Mouse (Mus musculus): ENCODE results near the gene Hpd. TPM values are rescaled to one million over a fixed set of nuclear protein-coding genes. Genes with fewer than 3 reads are reported as not detected.

Hpd gene
- total RNA-seq, 1 experiment from 2014 or later, result not detected

GRCm38 (mm10) chr5:123156763-123157162, 25.8 kb downstream of the Hpd start:
- ATAC-seq (replicated peaks in 1 of 2; ENCODE audit: insufficient read depth in 1 of 2, low FRiP score in 2 of 2, low TSS enrichment in 1 of 2, low read depth in 1 of 2, poor library complexity in 2 of 2, severe bottlenecking in 2 of 2), result no peak

DNA sequence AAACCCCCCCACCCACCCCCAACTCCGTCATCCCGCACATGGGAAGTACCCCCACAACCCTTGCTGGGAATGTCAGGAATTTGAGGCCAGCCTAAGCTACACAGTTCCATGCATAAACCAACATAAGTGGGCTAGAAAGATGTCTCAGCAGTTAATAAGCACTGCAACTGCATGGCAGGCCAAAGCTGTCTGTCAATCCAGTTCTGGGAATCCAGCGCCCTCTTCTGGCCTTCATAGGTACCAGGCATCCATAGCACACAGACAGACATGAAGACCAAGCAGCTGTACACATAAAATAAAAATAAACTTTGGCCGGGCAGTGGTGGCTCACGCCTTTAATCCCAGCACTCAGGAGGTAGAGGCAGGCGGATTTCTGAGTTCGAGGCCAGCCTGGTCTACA, 27.1 kb downstream of the Hpd start:
- ATAC-seq (replicated peaks in 1 of 2; ENCODE audit: insufficient read depth in 1 of 2, low FRiP score in 2 of 2, low TSS enrichment in 1 of 2, low read depth in 1 of 2, poor library complexity in 2 of 2, severe bottlenecking in 2 of 2), result peak; percentile 50 to 53

DNA sequence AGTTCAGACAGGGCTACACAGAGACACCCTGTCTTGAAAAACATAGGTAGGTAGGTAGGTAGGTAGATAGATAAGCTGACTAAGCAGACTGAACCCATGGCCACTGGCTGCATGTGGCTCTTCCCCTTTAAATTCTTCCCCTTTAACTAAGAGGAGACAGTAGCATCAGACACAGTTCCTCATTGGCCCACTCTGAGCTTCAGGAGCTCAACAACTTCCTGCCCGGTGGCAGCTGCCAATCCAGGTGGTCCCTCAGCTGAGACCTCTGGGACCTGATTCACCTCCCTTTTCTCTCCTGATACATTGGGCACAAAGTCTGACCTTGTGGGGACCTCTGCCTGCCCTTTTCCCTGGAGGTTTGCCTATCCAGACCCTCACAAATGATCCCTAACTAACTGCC, 29.6 kb downstream of the Hpd start:
- ATAC-seq (replicated peaks in 1 of 2; ENCODE audit: insufficient read depth in 1 of 2, low FRiP score in 2 of 2, low TSS enrichment in 1 of 2, low read depth in 1 of 2, poor library complexity in 2 of 2, severe bottlenecking in 2 of 2), result no peak

DNA sequence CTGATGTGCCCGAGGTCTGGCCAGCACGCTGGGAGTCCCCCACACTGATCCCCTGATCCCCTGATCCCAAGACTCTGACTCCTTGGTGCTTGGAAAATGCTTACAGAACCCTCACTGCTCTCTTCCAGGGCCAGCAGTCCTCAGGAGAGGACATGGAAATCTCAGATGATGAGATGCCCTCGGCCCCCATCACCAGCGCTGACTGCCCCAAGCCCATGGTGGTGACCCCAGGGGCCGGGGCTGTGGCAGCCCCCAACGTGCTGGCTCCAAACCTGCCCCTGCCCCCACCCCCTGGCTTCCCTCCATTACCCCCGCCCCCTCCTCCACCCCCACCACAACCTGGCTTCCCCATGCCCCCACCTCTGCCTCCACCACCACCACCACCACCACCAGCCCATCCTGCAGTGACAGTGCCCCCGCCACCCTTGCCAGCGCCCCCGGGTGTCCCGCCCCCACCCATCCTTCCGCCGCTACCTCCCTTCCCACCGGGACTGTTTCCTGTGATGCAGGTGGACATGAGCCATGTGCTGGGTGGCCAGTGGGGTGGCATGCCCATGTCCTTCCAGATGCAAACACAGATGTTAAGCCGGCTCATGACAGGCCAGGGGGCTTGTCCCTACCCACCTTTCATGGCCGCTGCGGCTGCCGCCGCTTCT, 30.7 kb downstream of the Hpd start:
- ATAC-seq (replicated peaks in 1 of 2; ENCODE audit: insufficient read depth in 1 of 2, low FRiP score in 2 of 2, low TSS enrichment in 1 of 2, low read depth in 1 of 2, poor library complexity in 2 of 2, severe bottlenecking in 2 of 2), result no peak

DNA sequence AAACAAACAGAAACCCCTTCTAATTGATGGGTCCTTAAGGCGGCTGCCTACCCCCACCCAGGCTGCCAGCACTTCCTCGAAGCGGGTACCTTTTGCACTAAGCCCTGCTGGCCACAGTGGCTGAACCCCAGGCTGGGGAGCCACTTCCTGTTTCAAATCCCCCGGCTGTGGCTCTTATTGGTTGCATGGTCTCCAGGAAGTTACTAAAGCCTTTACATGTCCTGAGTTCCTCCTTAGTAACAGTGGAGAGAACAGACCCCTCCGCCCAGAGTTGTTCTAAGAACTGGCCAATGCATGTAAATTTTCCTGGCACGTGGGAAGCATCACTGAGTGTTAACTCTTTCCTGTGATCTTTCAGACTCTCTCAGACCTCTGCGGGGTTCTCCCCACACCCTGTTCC, 31.4 kb downstream of the Hpd start:
- peak; percentile 79 to 87 for ATAC-seq (replicated peaks in 1 of 2; ENCODE audit: insufficient read depth in 1 of 2, low FRiP score in 2 of 2, low TSS enrichment in 1 of 2, low read depth in 1 of 2, poor library complexity in 2 of 2, severe bottlenecking in 2 of 2)

DNA sequence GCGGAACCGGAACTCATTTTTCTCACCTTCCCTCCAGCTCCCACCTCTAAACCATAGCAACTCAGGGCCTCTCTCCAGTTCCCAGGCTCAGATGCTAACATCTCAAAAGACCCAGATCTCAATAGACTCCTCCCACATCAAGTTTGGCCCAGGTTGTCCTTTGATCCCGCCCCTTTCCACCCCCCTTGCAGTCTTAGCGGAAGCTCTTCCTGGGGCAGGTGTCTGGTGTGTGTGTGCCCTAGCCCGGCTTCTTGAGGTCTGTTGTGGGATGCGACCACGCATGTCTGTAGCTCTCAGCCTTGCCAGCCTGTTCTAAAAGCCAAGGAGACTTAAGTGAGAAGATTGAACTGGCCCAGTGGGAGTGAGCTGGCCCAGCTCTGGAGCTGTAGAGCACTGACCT, 31.9 kb downstream of the Hpd start:
- ATAC-seq (replicated peaks in 1 of 2; ENCODE audit: insufficient read depth in 1 of 2, low FRiP score in 2 of 2, low TSS enrichment in 1 of 2, low read depth in 1 of 2, poor library complexity in 2 of 2, severe bottlenecking in 2 of 2), result 0 out of 4 replicates have a peak, but pooled peaks of 1 of the 2 experiments have one; percentile 0

DNA sequence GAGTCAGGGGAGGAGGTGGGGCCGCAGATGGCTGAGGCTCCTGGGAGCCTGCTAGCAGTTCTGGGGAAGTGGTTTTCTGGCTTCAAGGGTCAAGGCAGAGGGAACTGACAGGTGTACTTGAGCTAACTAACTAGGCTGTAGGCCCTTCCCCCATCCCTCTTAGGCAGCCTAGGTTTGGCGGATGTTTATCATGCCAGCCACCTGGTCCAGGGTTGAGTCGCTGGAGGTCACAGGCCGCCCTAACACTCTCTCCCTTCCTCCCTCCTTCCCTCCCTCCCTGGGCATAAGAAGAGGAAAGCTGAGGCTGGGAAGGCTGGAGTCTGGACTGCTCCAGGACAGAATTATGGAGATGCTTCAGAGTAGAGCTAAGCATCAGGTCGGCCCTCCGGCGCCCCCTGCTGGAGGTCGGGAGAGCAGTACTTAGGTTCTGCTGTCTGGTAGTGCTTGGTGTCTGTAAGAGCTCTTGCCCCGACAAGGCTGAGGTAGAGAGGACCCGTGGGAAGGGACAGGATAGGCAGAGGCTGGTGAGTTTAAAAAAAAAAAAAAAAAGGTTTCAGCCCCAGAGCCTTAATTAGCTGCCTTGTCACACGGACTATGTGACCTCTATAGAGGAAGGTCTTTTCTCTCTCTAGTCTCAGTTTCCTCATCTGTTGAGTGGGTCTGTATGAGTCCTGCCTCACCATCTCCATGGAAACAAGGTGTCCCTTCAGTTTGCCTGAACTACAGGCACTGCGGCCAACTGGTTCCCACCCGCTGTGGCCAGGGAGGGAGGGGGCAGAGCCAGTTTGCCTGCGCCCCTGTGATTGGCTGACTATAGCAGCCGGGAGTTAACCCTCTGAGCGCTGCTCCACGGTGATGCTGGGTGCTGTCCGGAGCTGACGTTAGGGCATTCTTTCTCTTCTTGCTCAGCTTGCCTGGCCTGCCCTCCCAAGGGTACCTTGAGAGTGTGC, 32.8 kb downstream of the Hpd start:
- ATAC-seq (replicated peaks in 1 of 2; ENCODE audit: insufficient read depth in 1 of 2, low FRiP score in 2 of 2, low TSS enrichment in 1 of 2, low read depth in 1 of 2, poor library complexity in 2 of 2, severe bottlenecking in 2 of 2), result peak; percentile 50 to 57

GRCm38 (mm10) chr5:123148073-123148722, 34.3 kb downstream of the Hpd start:
- no peak for ATAC-seq (replicated peaks in 1 of 2; ENCODE audit: insufficient read depth in 1 of 2, low FRiP score in 2 of 2, low TSS enrichment in 1 of 2, low read depth in 1 of 2, poor library complexity in 2 of 2, severe bottlenecking in 2 of 2)

DNA sequence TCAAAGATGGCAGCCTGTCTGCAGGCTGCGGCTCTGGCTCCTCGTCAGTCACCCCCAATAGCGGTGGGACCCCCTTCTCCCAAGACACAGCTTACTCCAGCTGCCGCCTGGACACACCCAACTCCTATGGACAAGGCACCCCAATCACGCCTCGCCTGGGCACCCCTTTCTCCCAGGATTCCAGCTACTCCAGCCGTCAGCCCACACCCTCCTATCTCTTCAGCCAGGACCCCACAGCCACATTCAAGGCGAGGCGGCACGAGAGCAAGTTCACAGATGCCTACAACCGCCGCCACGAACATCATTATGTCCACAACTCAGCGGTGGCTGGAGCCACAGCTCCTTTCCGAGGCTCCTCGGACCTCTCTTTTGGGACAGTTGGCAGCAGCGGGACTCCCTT, 35.0 kb downstream of the Hpd start:
- no peak for ATAC-seq (replicated peaks in 1 of 2; ENCODE audit: insufficient read depth in 1 of 2, low FRiP score in 2 of 2, low TSS enrichment in 1 of 2, low read depth in 1 of 2, poor library complexity in 2 of 2, severe bottlenecking in 2 of 2)

DNA sequence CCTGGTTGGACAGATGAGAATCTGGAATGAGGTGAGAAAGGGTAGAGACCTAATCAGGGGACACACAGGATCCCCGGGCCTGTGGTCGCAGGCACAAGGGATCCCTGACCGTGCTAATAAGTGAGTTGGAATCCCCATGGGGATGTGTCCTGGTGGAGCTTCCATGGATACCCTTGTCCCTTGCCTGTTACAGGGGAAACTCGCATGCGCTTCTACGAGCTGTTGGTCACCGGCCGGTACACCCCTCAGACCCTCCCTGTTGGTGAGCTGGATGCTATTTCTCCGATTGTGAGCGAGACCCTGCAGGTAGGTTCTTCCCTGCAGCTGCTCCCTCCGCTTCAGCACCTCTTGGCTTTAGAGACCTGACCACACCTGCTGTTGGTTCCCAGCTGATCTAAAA, 36.2 kb downstream of the Hpd start:
- no peak for ATAC-seq (replicated peaks in 1 of 2; ENCODE audit: insufficient read depth in 1 of 2, low FRiP score in 2 of 2, low TSS enrichment in 1 of 2, low read depth in 1 of 2, poor library complexity in 2 of 2, severe bottlenecking in 2 of 2)

- ATAC-seq (replicated peaks in 1 of 2; ENCODE audit: insufficient read depth in 1 of 2, low FRiP score in 2 of 2, low TSS enrichment in 1 of 2, low read depth in 1 of 2, poor library complexity in 2 of 2, severe bottlenecking in 2 of 2), result no peak
Observed at GRCm38 (mm10) chr5:123144746-123145590, 37.6 kb downstream of the Hpd start.

GRCm38 (mm10) chr5:123143971-123144745, 38.4 kb downstream of the Hpd start:
- no peak for ATAC-seq (replicated peaks in 1 of 2; ENCODE audit: insufficient read depth in 1 of 2, low FRiP score in 2 of 2, low TSS enrichment in 1 of 2, low read depth in 1 of 2, poor library complexity in 2 of 2, severe bottlenecking in 2 of 2)

DNA sequence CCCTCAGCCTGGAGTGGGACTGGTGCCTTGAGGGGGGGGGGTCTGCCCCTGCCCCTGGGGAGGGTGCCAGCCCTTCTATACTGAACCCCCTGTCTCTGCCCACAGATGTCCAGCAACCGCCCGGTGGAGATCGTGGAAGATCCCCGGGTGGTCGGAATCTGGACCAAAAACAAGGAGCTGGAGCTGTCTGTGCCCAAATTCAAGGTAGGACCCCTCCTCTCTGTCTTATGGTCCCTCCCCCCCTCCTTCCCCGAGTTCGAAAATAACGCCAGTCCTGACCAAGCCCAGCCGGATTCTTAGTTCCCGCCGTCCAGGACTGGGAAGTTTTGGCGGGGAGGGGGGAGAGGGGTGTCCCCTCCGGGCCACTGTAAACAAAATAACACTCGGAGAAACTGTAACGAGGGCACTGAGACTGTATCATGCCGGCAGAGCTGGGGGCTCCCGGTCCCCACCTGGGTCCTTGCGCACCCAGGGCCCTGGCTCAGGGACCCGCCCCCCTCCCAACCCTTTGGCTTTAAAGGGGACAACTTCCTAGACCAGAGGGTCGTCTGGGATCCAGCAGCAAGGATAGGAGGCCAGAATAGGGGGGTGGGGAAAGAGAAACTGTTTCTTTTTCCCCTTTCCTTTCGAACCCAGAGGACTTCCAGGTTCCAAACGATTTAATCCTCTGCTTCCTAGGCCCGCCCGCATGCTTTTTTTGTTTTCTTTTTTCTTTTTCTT, 39.1 kb downstream of the Hpd start:
- ATAC-seq (replicated peaks in 1 of 2; ENCODE audit: insufficient read depth in 1 of 2, low FRiP score in 2 of 2, low TSS enrichment in 1 of 2, low read depth in 1 of 2, poor library complexity in 2 of 2, severe bottlenecking in 2 of 2), result no peak

DNA sequence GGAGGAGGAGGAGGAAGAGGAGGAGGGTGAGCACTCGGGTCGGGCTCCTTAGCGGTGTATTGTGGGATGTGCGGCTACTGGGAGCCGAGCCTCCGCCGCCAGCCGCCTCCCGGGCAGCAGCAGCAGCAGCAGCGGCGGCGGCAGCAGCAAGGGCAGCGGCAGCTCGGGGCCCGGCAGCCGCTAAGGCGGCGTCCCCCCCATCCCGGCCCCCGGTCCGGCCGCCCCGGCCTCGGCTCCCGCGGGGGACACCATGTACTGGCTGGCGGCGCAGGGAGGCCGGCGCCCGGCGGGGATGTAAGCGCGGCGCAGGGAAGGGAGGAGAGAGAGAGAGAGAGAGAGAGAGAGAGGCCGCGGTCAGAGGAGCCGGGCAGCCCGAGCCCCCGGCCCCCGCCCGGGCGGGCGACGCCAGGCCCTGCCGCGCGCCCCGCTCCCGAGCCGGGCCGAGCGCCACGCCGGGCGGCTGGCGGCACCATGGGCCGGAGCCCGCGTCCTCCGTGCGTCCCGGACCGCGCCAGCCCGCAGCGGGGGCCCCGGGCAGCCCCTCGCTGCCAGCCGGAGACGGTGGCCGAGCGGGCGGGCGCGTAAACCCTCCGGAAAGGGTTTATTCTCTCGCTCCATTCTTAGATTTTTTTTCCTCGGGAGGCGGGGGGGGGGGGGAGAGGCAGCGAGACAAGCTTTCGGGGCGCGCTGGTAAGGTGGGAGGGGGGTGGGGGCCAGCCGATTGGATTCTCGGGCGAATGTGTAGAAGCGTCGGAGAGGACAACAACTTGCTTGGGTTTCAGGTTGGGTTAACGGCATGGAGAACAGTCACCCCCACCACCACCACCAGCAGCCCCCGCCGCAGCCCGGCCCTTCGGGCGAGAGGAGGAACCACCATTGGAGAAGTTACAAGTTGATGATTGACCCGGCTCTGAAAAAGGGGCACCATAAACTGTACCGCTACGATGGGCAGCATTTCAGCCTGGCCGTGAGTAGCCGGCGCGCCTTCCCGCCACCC, 40.1 kb downstream of the Hpd start, which contains the start of gene Setd1b:
Gene Setd1b, plus strand, starts transcription at position 33 of the 997 bp plus-strand sequence.
- ATAC-seq (replicated peaks in 1 of 2; ENCODE audit: insufficient read depth in 1 of 2, low FRiP score in 2 of 2, low TSS enrichment in 1 of 2, low read depth in 1 of 2, poor library complexity in 2 of 2, severe bottlenecking in 2 of 2), result no peak

- no peak for ATAC-seq (replicated peaks in 1 of 2; ENCODE audit: insufficient read depth in 1 of 2, low FRiP score in 2 of 2, low TSS enrichment in 1 of 2, low read depth in 1 of 2, poor library complexity in 2 of 2, severe bottlenecking in 2 of 2)
Observed at GRCm38 (mm10) chr5:123141555-123142160, 40.9 kb downstream of the Hpd start.
